Mouse (Mus musculus) thymus, adult 2 months (tissue): ENCODE measurements around the gene Panx1.

Experiments used
- CTCF ChIP-seq: fragments of 200-500 bp; IDR thresholded peaks from 2 replicates; pipeline ENCODE4 v1.5.1; 2012; ENCODE audit warnings: mild to moderate bottlenecking, control low read depth, low read length, moderate library complexity, borderline replicate concordance; ENCODE audit not compliant: control insufficient read depth, poor library complexity, insufficient read depth; ENCODE audit errors: extremely low read depth
- POLR2A ChIP-seq: fragments of 200-500 bp; IDR thresholded peaks from 2 replicates; pipeline ENCODE4 v1.6.1; 2012; ENCODE audit warnings: mild to moderate bottlenecking, low read length, control low read depth, moderate library complexity; ENCODE audit not compliant: control insufficient read depth, poor library complexity, insufficient read depth; ENCODE audit errors: extremely low read depth

GRCm38 (mm10) chr9:15034546-15035273, 10.6 kb downstream of the Panx1 start:
- TF ChIP-seq CTCF (no peak), POLR2A (no peak)
